Mouse (Mus musculus): ENCODE results near the gene Thyn1. TPM values are rescaled to one million over a fixed set of nuclear protein-coding genes. Genes with fewer than 3 reads are reported as not detected.

Gene Thyn1
- 4.3 and 6.7 TPM in 2 replicates for polyA plus RNA-seq (2012; rRNA removed)

DNA sequence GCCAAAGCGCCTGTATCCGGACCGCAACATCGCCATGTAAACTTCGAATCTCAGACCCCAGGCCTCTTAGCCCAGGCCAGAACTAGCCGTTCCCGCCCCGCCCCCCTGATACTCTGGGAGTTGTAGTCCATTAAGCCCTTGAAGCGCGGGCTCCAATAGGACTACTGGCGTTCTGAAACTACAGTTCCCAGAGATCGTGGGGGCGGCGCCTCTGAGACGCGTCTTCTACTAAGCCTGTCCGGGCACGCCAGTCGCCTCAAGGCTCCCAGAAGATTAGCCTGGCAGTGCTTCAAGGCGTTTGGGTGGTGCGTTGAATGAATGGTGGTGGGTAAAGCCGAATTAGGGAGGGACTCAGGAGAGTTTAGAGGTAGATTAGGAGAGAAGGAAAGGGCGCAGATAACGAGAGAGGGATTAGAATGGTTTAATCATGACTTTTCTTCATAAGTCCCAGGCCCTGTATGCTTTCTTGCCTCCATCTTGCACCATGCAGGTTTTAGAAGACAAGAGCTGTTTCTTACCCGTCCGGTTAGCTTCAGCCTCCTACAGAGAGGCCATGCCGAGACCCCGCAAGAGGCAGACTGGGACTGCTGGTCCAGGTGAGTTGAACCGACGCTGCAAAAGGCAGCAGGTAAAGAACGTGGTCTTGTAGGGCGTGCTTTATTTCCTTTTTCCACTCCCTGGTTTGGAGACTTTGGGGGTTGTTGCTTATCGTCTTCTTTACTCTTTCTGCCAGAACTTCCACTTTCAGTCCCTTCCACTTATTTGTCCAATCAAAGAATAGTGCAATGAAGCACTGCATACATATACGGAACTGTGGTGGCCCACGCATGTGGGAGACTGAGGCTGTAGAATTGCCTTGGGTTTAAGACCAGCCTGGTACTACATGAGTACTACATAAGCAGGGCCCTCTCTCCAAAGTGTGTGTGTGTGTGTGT lies at the start of gene Thyn1, which contains the start of gene Acad8:
TSS of gene Thyn1 (plus strand) at position 250 of the 935 bp plus-strand sequence.
TSS of gene Acad8 (minus strand) at position 106 of the 935 bp plus-strand sequence.
- under 1% methylated on average over 35 of the region's 35 CpGs for whole genome bisulfite sequencing
- peak; percentile 89 for DNase-seq
- peak within 1 kb of the TSS; percentile 93 for H3K4me3 ChIP-seq (replicated peaks; ENCODE audit: extremely low read depth, low read depth, low read length)
- peaks cover 4% of the 10 kb centered on the region; the same call in 1 of the 2 replicates for H3K4me1 ChIP-seq (ENCODE audit: control insufficient read depth, insufficient read depth, low read length)
- TF ChIP-seq CTCF (IDR thresholded peaks at IDR 0.05; ENCODE audit: insufficient read depth, low read length) (no peak), POLR2A (IDR thresholded peaks at IDR 0.05; ENCODE audit: borderline replicate concordance, extremely low read depth, low read depth, low read length) (peak; percentile 72; the same call in 1 of the 2 replicates)

DNA sequence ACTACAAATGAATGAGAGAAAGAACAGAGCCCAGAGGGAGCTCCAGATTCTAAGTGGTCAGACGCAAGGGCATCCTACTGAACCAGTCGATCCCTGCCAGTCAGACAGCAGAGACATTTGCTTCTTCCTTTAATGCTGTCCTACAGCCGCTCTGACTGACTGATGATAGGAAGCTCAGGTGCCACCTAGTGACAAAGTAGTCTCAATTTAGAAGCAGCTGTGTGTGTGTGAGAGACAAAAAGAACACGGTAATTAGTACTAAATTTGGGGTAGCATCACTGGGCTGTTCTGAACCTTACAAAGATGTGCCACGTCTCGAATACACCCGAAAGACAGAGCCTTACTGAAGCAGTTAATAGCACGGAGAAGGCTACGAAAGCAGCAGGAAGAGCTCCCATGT lies 21.8 kb upstream of the Thyn1 start:
- TF ChIP-seq CTCF (IDR thresholded peaks at IDR 0.05; ENCODE audit: insufficient read depth, low read length) = no peak
- TF ChIP-seq POLR2A (IDR thresholded peaks at IDR 0.05; ENCODE audit: borderline replicate concordance, extremely low read depth, low read depth, low read length) = no peak
- 89% methylated on average over 9 of the region's 9 CpGs for WGBS
- no peak overlapping the region for H3K4me3 ChIP-seq (replicated peaks; ENCODE audit: extremely low read depth, low read depth, low read length)
- DNase-seq = no peak
- H3K4me1 ChIP-seq (ENCODE audit: control insufficient read depth, insufficient read depth, low read length) = no peaks in the 10 kb centered on the region

GRCm38 (mm10) chr9:26978776-26979175 lies 20.7 kb upstream of the Thyn1 start:
- no peak overlapping the region for H3K4me3 ChIP-seq (replicated peaks; ENCODE audit: extremely low read depth, low read depth, low read length)
- no peaks in the 10 kb centered on the region for H3K4me1 ChIP-seq (ENCODE audit: control insufficient read depth, insufficient read depth, low read length)
- 90% methylated on average over 3 of the region's 3 CpGs for WGBS
- no peak for TF ChIP-seq POLR2A (IDR thresholded peaks at IDR 0.05; ENCODE audit: borderline replicate concordance, extremely low read depth, low read depth, low read length)
- no peak for TF ChIP-seq CTCF (IDR thresholded peaks at IDR 0.05; ENCODE audit: insufficient read depth, low read length)
- DNase-seq = no peak

- 77% methylated on average over 2 of the region's 2 CpGs for WGBS
- TF ChIP-seq CTCF (IDR thresholded peaks at IDR 0.05; ENCODE audit: insufficient read depth, low read length) (no peak), POLR2A (IDR thresholded peaks at IDR 0.05; ENCODE audit: borderline replicate concordance, extremely low read depth, low read depth, low read length) (no peak)
- Histone ChIP-seq H3K4me3 (replicated peaks; ENCODE audit: extremely low read depth, low read depth, low read length) (no peak overlapping the region), H3K4me1 (ENCODE audit: control insufficient read depth, insufficient read depth, low read length) (no peaks in the 10 kb centered on the region)
- no peak for DNase-seq
Measured at GRCm38 (mm10) chr9:26985090-26985613, 14.4 kb upstream of the Thyn1 start.

DNA sequence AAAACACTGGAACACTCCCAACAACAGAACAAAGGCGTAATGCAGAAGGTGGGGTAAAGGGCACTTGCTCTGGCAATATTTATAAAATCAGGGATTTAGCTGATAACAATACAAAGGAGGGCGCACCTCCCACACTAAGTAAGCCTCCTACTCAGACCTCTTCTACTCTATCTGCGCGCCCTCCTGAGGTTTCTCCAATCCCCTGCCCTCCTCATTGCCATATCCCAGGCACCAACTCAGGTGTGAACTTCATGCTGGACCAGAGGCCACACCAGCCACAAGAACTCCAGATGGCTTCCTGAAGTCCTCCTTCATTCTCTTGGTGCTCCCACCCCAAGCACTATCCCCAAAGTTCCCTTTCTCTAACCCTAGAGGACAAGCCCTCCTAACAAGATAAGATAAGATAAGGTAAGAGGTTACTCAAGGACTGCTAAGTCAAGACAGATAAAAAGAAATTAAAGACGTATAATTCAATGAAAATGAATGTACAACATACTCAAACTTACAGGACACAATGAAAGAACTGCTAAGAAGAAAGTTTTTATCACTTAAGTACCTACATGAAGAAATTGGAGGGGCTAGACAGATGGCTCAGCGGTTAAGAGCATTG lies 13.7 kb upstream of the Thyn1 start:
- no peak overlapping the region for H3K4me3 ChIP-seq (replicated peaks; ENCODE audit: extremely low read depth, low read depth, low read length)
- TF ChIP-seq POLR2A (IDR thresholded peaks at IDR 0.05; ENCODE audit: borderline replicate concordance, extremely low read depth, low read depth, low read length) (no peak), CTCF (IDR thresholded peaks at IDR 0.05; ENCODE audit: insufficient read depth, low read length) (no peak)
- no peaks in the 10 kb centered on the region for H3K4me1 ChIP-seq (ENCODE audit: control insufficient read depth, insufficient read depth, low read length)
- WGBS = 70% methylated on average over 6 of the region's 6 CpGs
- no peak for DNase-seq

DNA sequence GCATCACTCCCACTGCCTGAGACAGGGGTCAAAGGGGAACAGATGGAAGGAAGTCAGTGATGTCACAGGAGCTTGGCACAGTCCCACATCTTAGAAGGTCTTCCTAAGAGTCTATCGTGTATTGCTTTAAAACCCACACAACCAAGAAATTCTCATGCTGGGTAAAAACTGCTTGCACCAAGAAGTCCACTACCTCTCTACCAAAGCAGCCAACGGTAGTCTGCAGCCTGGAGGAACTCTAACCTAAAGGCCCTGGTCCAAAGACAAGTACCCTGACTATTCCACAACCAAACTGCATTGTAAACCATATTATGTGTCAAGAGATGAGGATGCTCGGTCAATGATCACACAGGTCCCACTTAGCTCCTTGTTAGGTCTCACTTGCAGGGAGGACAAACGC lies 9.3 kb upstream of the Thyn1 start:
- no peak for TF ChIP-seq CTCF (IDR thresholded peaks at IDR 0.05; ENCODE audit: insufficient read depth, low read length)
- no peak for TF ChIP-seq POLR2A (IDR thresholded peaks at IDR 0.05; ENCODE audit: borderline replicate concordance, extremely low read depth, low read depth, low read length)
- no peak for DNase-seq
- 89% methylated on average over 4 of the region's 4 CpGs for WGBS

GRCm38 (mm10) chr9:26993118-26993517 lies 6.4 kb upstream of the Thyn1 start:
- no peak for DNase-seq
- no peak for TF ChIP-seq POLR2A (IDR thresholded peaks at IDR 0.05; ENCODE audit: borderline replicate concordance, extremely low read depth, low read depth, low read length)
- no peak for TF ChIP-seq CTCF (IDR thresholded peaks at IDR 0.05; ENCODE audit: insufficient read depth, low read length)
- Histone ChIP-seq H3K4me1 (ENCODE audit: control insufficient read depth, insufficient read depth, low read length) (peaks cover 2% of the 10 kb centered on the region), H3K4me3 (replicated peaks; ENCODE audit: extremely low read depth, low read depth, low read length) (no peak overlapping the region)
- 70% methylated on average over 10 of the region's 10 CpGs for WGBS

More for the DNA sequence above, 9.3 kb upstream of the Thyn1 start:
- Histone ChIP-seq H3K4me3 (replicated peaks; ENCODE audit: extremely low read depth, low read depth, low read length) (no peak overlapping the region), H3K4me1 (ENCODE audit: control insufficient read depth, insufficient read depth, low read length) (no peaks in the 10 kb centered on the region; the same call in 1 of the 2 replicates)

GRCm38 (mm10) chr9:26993900-26994299 lies 5.6 kb upstream of the Thyn1 start:
- WGBS = 70% methylated on average over 3 of the region's 3 CpGs
- Histone ChIP-seq H3K4me3 (replicated peaks; ENCODE audit: extremely low read depth, low read depth, low read length) (no peak overlapping the region), H3K4me1 (ENCODE audit: control insufficient read depth, insufficient read depth, low read length) (peaks cover 4% of the 10 kb centered on the region)
- DNase-seq = no peak
- TF ChIP-seq POLR2A (IDR thresholded peaks at IDR 0.05; ENCODE audit: borderline replicate concordance, extremely low read depth, low read depth, low read length) = no peak
- TF ChIP-seq CTCF (IDR thresholded peaks at IDR 0.05; ENCODE audit: insufficient read depth, low read length) = no peak

- DNase-seq = no peak
- TF ChIP-seq POLR2A (IDR thresholded peaks at IDR 0.05; ENCODE audit: borderline replicate concordance, extremely low read depth, low read depth, low read length) = no peak
- Histone ChIP-seq H3K4me1 (ENCODE audit: control insufficient read depth, insufficient read depth, low read length) (peaks cover 4% of the 10 kb centered on the region), H3K4me3 (replicated peaks; ENCODE audit: extremely low read depth, low read depth, low read length) (no peak overlapping the region)
- WGBS = 78% methylated on average over 3 of the region's 3 CpGs
Measured at GRCm38 (mm10) chr9:26997062-26997461, 2.4 kb upstream of the Thyn1 start.

All from lung, adult 2 months (tissue).